Mouse (Mus musculus): ENCODE results near the gene Mdm2. TPM values are rescaled to one million over a fixed set of nuclear protein-coding genes. Genes with fewer than 3 reads are reported as not detected.
"Not testable (repeated sequence)": the region's sequence is repeated elsewhere in the genome, so short reads cannot be mapped to it uniquely, and the experiment has no call there.

The Mdm2 gene
- polyA plus RNA-seq, 1 experiment = 55.7 TPM

DNA sequence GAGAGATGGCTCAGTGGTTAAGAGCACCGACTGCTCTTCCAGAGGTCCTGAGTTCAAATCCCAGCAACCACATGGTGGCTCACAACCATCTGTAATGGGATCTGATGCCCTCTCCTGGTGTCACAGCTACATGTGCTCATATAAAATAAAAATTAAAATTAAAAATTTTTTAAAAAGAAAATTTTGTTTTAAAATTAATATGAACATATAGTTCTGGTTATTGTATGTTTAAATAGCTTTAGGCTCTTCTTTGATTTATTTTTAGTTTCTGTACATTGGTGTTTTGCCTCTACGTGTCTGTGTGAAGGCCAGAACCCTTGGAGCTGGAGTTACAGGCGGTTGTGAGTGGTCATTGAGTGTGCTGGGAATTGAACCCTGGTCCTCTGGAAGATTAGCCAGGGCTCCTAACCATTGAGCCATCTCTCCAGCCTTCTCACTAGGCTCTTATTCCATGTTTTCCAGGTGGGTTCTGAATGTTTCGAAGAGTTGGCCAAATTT, 16.4 kb upstream of the Mdm2 start:
- 80% methylated on average over 4 of the region's 4 CpGs for WGBS
- H3K27ac ChIP-seq (ENCODE audit: control insufficient read depth, insufficient read depth, low read depth, low read length, poor library complexity) = no peak overlapping the region
- no peak overlapping the region for H3K4me3 ChIP-seq (replicated peaks; ENCODE audit: control insufficient read depth, low read depth, low read length)
- TF ChIP-seq CTCF (IDR thresholded peaks at IDR 0.05; ENCODE audit: control insufficient read depth, insufficient read depth, low read length) (no peak), POLR2A (IDR thresholded peaks at IDR 0.05; ENCODE audit: borderline replicate concordance, control insufficient read depth, low read depth, low read length) (no peak)
- H3K4me1 ChIP-seq (ENCODE audit: control insufficient read depth, insufficient read depth, low read length) = no peaks in the 10 kb centered on the region; the same call in 1 of the 2 replicates

DNA sequence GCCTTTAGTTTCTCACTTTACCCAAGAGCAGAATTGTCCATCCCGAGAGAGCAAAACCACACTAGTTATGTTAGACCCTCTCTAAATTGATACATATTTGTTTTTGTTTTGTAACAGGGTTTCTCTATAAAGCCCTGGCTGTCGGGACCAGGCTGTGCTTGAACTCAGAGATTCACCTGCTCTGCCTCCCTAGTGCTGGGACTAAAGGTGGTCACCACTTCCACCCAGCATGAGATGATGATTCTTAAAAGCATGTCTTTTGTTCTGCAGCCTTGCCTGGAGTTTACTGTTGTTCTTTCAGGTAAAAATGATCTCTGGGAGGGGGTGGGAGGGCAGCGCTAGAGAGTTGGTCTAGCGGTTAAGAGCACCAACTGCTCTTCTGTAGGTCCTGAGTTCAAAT, 15.8 kb upstream of the Mdm2 start:
- 83% methylated on average over 4 of the region's 4 CpGs for WGBS

DNA sequence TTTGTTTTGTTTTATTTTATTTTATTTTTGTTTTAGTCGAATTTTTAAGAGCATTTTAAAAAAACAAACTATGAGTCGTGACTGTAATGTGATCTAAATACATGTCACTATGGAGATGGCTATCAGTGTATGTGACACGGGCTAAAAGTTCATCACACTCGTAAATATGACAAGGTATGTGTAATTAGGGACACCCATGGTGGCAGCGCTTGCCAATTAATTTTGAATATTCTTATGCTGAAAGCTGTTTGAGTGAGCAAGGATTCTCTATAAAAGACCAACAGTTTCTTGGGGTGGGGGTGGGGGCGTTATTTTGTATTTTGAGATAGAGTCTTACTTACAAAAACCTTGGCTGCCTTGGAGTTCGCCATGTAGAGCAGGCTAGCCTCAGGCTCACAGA, 15.1 kb upstream of the Mdm2 start:
- TF ChIP-seq CTCF (IDR thresholded peaks at IDR 0.05; ENCODE audit: control insufficient read depth, insufficient read depth, low read length) (no peak), POLR2A (IDR thresholded peaks at IDR 0.05; ENCODE audit: borderline replicate concordance, control insufficient read depth, low read depth, low read length) (no peak)
- 70% methylated on average over 7 of the region's 7 CpGs for WGBS
- H3K27ac ChIP-seq (ENCODE audit: control insufficient read depth, insufficient read depth, low read depth, low read length, poor library complexity) = no peak overlapping the region
- no peaks in the 10 kb centered on the region for H3K4me1 ChIP-seq (ENCODE audit: control insufficient read depth, insufficient read depth, low read length)
- no peak overlapping the region for H3K4me3 ChIP-seq (replicated peaks; ENCODE audit: control insufficient read depth, low read depth, low read length)

More for the DNA sequence above, 15.8 kb upstream of the Mdm2 start:
- Histone ChIP-seq H3K4me1 (ENCODE audit: control insufficient read depth, insufficient read depth, low read length) (no peaks in the 10 kb centered on the region), H3K4me3 (replicated peaks; ENCODE audit: control insufficient read depth, low read depth, low read length) (no peak overlapping the region), H3K27ac (ENCODE audit: control insufficient read depth, insufficient read depth, low read depth, low read length, poor library complexity) (no peak overlapping the region)
- no peak for TF ChIP-seq POLR2A (IDR thresholded peaks at IDR 0.05; ENCODE audit: borderline replicate concordance, control insufficient read depth, low read depth, low read length)
- TF ChIP-seq CTCF (IDR thresholded peaks at IDR 0.05; ENCODE audit: control insufficient read depth, insufficient read depth, low read length) = no peak

DNA sequence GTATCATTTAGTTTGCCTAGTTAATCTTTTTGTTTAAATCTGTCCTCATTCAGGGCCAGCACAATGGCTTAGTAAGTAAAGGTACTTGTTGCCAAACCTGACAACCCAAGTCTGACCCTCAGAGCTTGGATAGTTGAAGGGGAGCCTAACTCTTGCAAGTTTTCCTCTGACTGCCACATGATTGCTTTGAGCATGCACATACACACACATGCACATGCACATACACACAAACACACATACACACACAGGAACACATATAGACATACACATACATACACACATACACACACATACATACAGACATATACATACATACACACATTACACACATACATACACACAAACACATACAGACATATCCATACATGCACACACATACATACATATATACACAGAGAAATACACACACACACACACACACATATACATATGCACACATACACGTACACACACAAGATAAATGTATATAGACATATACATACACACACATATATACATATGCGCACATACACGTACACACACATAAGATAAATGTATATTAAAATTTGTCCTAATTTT, 14.3 kb upstream of the Mdm2 start:
- H3K4me3 ChIP-seq (replicated peaks; ENCODE audit: control insufficient read depth, low read depth, low read length) = no peak overlapping the region
- H3K4me1 ChIP-seq (ENCODE audit: control insufficient read depth, insufficient read depth, low read length) = no peaks in the 10 kb centered on the region
- 83% methylated on average over 3 of the region's 3 CpGs for WGBS
- no peak overlapping the region for H3K27ac ChIP-seq (ENCODE audit: control insufficient read depth, insufficient read depth, low read depth, low read length, poor library complexity)
- TF ChIP-seq POLR2A (IDR thresholded peaks at IDR 0.05; ENCODE audit: borderline replicate concordance, control insufficient read depth, low read depth, low read length) = no peak

DNA sequence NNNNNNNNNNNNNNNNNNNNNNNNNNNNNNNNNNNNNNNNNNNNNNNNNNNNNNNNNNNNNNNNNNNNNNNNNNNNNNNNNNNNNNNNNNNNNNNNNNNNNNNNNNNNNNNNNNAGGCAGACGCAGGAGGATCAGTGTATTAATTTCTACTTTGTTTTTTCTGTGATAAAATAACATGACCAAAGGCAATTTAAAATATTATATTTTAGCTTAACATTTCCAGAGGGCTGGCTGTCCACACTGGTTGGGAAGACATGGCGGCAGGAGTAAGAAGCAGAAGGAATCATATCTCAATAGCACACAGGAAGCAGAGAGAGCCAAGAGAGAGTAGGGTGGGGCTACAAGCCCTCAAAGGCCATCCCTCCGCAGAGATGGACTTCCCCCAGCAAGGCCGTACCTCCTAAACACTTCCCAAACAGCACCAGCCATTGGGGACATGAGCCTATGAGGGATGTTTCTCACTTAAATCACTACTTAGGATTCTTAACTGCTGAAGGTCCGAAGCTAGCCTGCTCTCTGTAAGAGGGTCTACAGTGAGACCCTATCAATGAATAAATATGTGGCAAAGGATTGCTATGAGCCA, 13.7 kb upstream of the Mdm2 start:
- H3K4me3 ChIP-seq (replicated peaks; ENCODE audit: control insufficient read depth, low read depth, low read length) = no peak overlapping the region
- H3K27ac ChIP-seq (ENCODE audit: control insufficient read depth, insufficient read depth, low read depth, low read length, poor library complexity) = no peak overlapping the region
- 55% methylated on average over 5 of the region's 5 CpGs for WGBS
- H3K4me1 ChIP-seq (ENCODE audit: control insufficient read depth, insufficient read depth, low read length) = no peaks in the 10 kb centered on the region
- no peak for TF ChIP-seq CTCF (IDR thresholded peaks at IDR 0.05; ENCODE audit: control insufficient read depth, insufficient read depth, low read length)
- TF ChIP-seq POLR2A (IDR thresholded peaks at IDR 0.05; ENCODE audit: borderline replicate concordance, control insufficient read depth, low read depth, low read length) = no peak

DNA sequence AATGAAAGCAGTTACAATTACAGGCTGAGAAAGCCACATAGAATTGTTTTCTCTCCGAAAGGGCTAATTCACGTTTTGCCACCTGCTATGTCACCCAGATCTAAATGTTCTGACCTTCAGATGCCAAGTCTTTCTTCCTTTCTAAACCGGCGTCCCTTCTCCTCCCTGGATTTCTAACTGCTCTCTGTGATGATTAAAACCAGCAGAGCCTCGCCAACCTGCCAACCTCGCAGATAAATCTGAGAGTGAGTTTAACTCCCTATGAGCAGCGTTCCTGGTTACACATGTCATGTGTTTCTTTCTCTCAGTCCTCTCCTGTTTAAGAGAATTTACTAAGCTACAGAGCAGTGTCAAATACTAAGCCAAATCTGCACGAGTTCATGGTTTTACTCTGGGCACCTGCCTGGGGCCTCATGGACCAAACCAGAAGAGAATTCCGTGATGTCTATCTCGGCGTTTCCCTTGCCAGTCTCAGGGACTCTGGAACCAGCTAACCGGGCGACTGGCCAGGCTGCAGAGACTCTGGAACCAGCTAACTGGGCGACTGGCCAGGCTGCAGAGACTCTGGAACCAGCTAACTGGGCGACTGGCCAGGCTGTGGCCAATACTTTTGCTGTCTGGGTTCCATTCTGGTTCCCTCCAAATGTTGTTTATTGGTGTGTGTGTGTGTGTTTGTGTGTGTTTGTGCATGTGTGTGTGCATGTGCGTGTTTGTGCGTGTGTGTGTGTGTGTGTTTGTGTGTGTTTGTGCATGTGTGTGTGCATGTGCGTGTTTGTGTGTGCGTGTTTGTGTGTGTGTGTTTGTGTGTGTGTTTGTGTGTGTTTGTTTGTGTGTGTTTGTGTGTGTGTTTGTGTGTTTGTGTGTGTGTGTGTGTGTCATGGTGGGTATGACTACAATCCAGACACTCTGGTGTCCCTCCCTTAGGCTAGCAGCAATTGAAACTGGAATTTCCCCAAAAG, 7.9 kb upstream of the Mdm2 start:
- H3K27ac ChIP-seq (ENCODE audit: control insufficient read depth, insufficient read depth, low read depth, low read length, poor library complexity) = no peak overlapping the region
- H3K4me3 ChIP-seq (replicated peaks; ENCODE audit: control insufficient read depth, low read depth, low read length) = no peak overlapping the region
- TF ChIP-seq CTCF (IDR thresholded peaks at IDR 0.05; ENCODE audit: control insufficient read depth, insufficient read depth, low read length) = no peak
- no peak for TF ChIP-seq POLR2A (IDR thresholded peaks at IDR 0.05; ENCODE audit: borderline replicate concordance, control insufficient read depth, low read depth, low read length)
- WGBS = 74% methylated on average over 19 of the region's 19 CpGs
- H3K4me1 ChIP-seq (ENCODE audit: control insufficient read depth, insufficient read depth, low read length) = peaks cover 2% of the 10 kb centered on the region; the same call in 1 of the 2 replicates

DNA sequence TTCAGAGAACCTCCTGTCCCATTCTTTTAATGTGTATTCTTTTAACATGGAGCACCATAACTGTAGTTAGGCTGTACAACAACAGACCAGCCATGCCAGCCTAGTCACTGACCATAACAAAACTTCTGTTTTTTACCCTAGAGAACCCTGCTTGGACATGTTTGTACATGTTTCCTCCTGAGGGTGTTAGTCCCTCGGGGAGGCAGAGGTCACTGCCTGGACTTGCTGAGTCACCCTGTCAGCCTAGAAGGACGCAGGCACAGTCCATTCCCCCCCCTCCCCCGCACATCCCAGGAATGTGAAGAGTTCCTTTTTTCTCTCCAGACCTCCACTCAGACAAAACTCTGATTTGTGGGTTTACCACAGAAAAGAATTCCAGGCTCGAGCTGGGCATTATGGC, 7.0 kb upstream of the Mdm2 start:
- WGBS = 11% methylated on average over 4 of the region's 4 CpGs
- Histone ChIP-seq H3K4me3 (replicated peaks; ENCODE audit: control insufficient read depth, low read depth, low read length) (no peak overlapping the region), H3K4me1 (ENCODE audit: control insufficient read depth, insufficient read depth, low read length) (peaks cover 2% of the 10 kb centered on the region; the same call in 1 of the 2 replicates), H3K27ac (ENCODE audit: control insufficient read depth, insufficient read depth, low read depth, low read length, poor library complexity) (no peak overlapping the region)
- no peak for TF ChIP-seq CTCF (IDR thresholded peaks at IDR 0.05; ENCODE audit: control insufficient read depth, insufficient read depth, low read length)
- no peak for TF ChIP-seq POLR2A (IDR thresholded peaks at IDR 0.05; ENCODE audit: borderline replicate concordance, control insufficient read depth, low read depth, low read length)

DNA sequence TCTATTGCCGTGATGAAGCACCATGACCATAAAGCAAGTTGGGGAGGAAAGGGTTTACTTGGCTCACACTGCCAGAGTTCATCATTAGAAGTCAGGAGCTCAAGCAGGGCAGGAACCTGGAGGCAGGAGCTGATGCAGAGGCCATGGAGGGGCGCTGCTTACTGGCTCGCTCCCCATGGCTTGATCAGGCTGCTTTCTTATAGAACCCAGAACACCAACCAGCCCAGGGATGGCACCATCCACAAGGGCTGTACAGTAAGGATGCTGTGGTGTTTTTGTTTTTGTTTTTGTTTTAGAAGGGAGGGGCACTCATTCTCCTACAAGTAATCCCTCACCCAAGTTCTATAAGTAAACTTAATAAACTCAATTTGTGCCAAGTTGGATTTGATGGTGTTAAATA, 6.1 kb upstream of the Mdm2 start:
- TF ChIP-seq POLR2A (IDR thresholded peaks at IDR 0.05; ENCODE audit: borderline replicate concordance, control insufficient read depth, low read depth, low read length) = no peak
- TF ChIP-seq CTCF (IDR thresholded peaks at IDR 0.05; ENCODE audit: control insufficient read depth, insufficient read depth, low read length) = no peak
- WGBS = 92% methylated on average over 3 of the region's 3 CpGs
- Histone ChIP-seq H3K27ac (ENCODE audit: control insufficient read depth, insufficient read depth, low read depth, low read length, poor library complexity) (no peak overlapping the region), H3K4me1 (ENCODE audit: control insufficient read depth, insufficient read depth, low read length) (peaks cover 2% of the 10 kb centered on the region; the same call in 1 of the 2 replicates), H3K4me3 (replicated peaks; ENCODE audit: control insufficient read depth, low read depth, low read length) (no peak overlapping the region)

DNA sequence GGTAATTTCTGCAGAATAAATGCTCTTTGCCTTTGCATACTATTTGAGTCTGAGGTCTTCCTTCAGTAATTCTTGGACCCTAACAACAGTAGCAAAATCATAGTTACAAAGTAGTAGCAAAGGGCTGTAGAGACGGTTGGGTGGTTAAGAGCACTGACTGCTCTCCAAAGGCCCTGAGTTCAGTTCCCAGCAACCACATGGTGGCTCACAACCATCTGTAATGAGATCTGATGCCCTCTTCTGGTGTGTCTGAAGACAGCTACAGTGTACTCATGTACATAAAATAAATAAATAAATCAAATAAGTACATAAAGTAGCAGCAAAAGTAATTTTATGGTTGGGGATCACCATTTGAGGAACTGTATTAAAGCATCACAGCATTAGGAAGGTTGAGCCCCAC, 5.1 kb upstream of the Mdm2 start:
- WGBS = 66% methylated on average over 1 of the region's 1 CpGs
- not testable (repeated sequence) for H3K4me1 ChIP-seq (ENCODE audit: control insufficient read depth, insufficient read depth, low read length); H3K4me3 ChIP-seq (replicated peaks; ENCODE audit: control insufficient read depth, low read depth, low read length); H3K27ac ChIP-seq (ENCODE audit: control insufficient read depth, insufficient read depth, low read depth, low read length, poor library complexity)
